Mouse (Mus musculus): Measurements from ENCODE around the gene Wfikkn1. TPM values are rescaled to one million over a fixed set of nuclear protein-coding genes. Genes with fewer than 3 reads are reported as not detected.

Wfikkn1 gene
- polyA plus RNA-seq, 1 experiment from 2014 or later: 0.54 TPM

DNA sequence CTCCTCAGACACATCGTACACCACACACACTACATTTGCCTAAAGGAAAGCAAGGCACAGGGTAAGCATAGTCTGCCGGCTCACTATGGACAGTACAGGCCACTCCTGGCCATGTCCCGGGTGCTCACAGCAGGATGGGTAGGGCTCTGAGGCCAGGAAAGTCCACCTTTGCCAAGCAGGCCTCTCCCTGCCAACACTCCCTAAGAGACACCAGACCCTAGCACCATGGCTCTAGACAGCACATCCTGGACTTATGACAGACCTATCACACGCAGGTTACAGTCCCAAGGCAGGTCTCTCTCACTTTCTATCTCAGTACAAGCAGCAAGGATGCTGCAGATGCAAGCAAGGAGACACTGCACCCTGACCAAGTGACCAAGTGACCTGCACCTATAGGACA lies 37.5 kb downstream of the Wfikkn1 start:
- Histone ChIP-seq H3K36me3 (replicated peaks; ENCODE audit: insufficient read depth, low read length) (peaks cover 42% of the 10 kb centered on the region), H3K27me3 (ENCODE audit: insufficient read depth, low read length) (no peaks in the 10 kb centered on the region), H3K9ac (replicated peaks) (peak overlapping the region; percentile 88), H3K4me1 (ENCODE audit: insufficient read depth) (peaks cover 24% of the 10 kb centered on the region), H3K9me3 (ENCODE audit: low read length) (no peaks in the 10 kb centered on the region), H3K4me2 (ENCODE audit: low read depth, low read length) (peak overlapping the region; percentile 89), H3K4me3 (ENCODE audit: low read depth, low read length) (peak overlapping the region; percentile 86; the same call in 1 of the 2 replicates), H3K27ac (ENCODE audit: low read depth) (peak overlapping the region; percentile 20; the same call in 1 of the 2 replicates)
- DNase-seq: no peak
- 85% methylated on average over 4 of the region's 4 CpGs for WGBS (ENCODE audit: insufficient replicate concordance)
- no peak for ATAC-seq
- no peak for TF ChIP-seq CTCF (IDR thresholded peaks at IDR 0.05; ENCODE audit: low read depth)

DNA sequence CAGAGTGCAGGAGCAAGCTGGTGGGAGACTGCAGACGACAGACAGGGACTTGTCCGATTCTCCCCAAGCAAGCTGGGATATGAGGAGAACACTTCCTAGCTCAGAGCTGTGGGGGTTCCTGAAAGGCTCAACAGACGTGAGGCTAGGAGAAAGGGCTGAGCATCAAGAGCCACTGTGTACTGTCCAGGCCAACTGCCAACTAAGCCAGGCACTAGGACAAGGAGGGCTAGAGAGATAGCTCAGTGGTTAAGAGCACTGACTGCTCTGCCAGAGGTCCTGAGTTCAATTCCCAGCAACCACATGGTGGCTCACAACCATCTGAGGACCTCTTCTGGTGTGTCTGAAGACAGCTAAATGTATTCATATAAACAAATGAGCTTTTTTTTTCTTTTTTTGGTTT lies 38.1 kb downstream of the Wfikkn1 start:
- no peak overlapping the region for H3K4me2 ChIP-seq (ENCODE audit: low read depth, low read length)
- peaks cover 44% of the 10 kb centered on the region for H3K36me3 ChIP-seq (replicated peaks; ENCODE audit: insufficient read depth, low read length)

GRCm38 (mm10) chr17:25841117-25841880 lies 39.4 kb downstream of the Wfikkn1 start, which contains the start of gene Gm20683:
Gm20683 (minus strand) TSS chr17:25841763.
- H3K27ac ChIP-seq (ENCODE audit: low read depth): no peak within 1 kb of the TSS
- ATAC-seq (no peak), DNase-seq (no peak)
- no peak within 1 kb of the TSS for H3K9ac ChIP-seq (replicated peaks)
- peaks cover 44% of the 10 kb centered on the region for H3K36me3 ChIP-seq (replicated peaks; ENCODE audit: insufficient read depth, low read length)
- H3K4me3 ChIP-seq (ENCODE audit: low read depth, low read length): no peak within 1 kb of the TSS
- TF ChIP-seq CTCF (IDR thresholded peaks at IDR 0.05; ENCODE audit: low read depth) (no peak), EP300 (IDR thresholded peaks at IDR 0.05; ENCODE audit: low read depth) (no peak)
- no peaks in the 10 kb centered on the region for H3K27me3 ChIP-seq (ENCODE audit: insufficient read depth, low read length)
- no peaks in the 10 kb centered on the region for H3K9me3 ChIP-seq (ENCODE audit: low read length)
- no peak within 1 kb of the TSS for H3K4me2 ChIP-seq (ENCODE audit: low read depth, low read length)
- 93% methylated on average over 22 of the region's 22 CpGs for WGBS (ENCODE audit: insufficient replicate concordance)
- H3K4me1 ChIP-seq (ENCODE audit: insufficient read depth): peaks cover 35% of the 10 kb centered on the region

More for the DNA sequence above, 38.1 kb downstream of the Wfikkn1 start:
- Histone ChIP-seq H3K27ac (ENCODE audit: low read depth) (no peak overlapping the region), H3K4me3 (ENCODE audit: low read depth, low read length) (no peak overlapping the region), H3K9ac (replicated peaks) (no peak overlapping the region), H3K27me3 (ENCODE audit: insufficient read depth, low read length) (no peaks in the 10 kb centered on the region), H3K4me1 (ENCODE audit: insufficient read depth) (peaks cover 24% of the 10 kb centered on the region), H3K9me3 (ENCODE audit: low read length) (no peaks in the 10 kb centered on the region)
- WGBS (ENCODE audit: insufficient replicate concordance): 74% methylated on average over 3 of the region's 3 CpGs
- ATAC-seq (no peak), DNase-seq (no peak)
- TF ChIP-seq CTCF (IDR thresholded peaks at IDR 0.05; ENCODE audit: low read depth) (no peak), EP300 (IDR thresholded peaks at IDR 0.05; ENCODE audit: low read depth) (no peak)

DNA sequence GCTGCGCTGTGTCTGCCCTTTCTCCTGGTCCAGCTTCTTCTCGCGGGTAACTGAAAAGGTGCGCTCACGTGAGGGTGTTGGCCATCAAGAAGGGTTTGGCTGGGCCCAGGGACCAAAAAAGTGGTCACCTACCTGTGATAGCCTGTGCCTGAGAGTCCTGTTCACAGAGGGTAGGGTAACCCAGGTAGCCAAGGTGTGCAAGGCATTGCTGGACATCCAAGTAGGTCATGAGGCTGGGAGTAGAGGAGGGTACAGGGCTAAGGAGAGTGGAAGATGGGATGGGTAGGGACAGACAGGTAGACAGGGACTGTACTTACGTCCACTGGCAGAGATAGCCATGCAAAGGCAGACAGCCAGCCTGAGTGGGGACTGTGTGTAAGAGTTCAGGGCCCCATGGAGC lies 40.1 kb downstream of the Wfikkn1 start:
- TF ChIP-seq CTCF (IDR thresholded peaks at IDR 0.05; ENCODE audit: low read depth): no peak
- TF ChIP-seq EP300 (IDR thresholded peaks at IDR 0.05; ENCODE audit: low read depth): no peak
- peaks cover 39% of the 10 kb centered on the region for H3K4me1 ChIP-seq (ENCODE audit: insufficient read depth)
- no peak for ATAC-seq
- no peak overlapping the region for H3K27ac ChIP-seq (ENCODE audit: low read depth)
- no peak for DNase-seq
- peaks cover 44% of the 10 kb centered on the region for H3K36me3 ChIP-seq (replicated peaks; ENCODE audit: insufficient read depth, low read length)
- no peak overlapping the region for H3K4me3 ChIP-seq (ENCODE audit: low read depth, low read length)
- no peaks in the 10 kb centered on the region for H3K9me3 ChIP-seq (ENCODE audit: low read length)
- 91% methylated on average over 6 of the region's 6 CpGs for WGBS (ENCODE audit: insufficient replicate concordance)
- H3K4me2 ChIP-seq (ENCODE audit: low read depth, low read length): no peak overlapping the region
- no peak overlapping the region for H3K9ac ChIP-seq (replicated peaks)
- H3K27me3 ChIP-seq (ENCODE audit: insufficient read depth, low read length): no peaks in the 10 kb centered on the region

DNA sequence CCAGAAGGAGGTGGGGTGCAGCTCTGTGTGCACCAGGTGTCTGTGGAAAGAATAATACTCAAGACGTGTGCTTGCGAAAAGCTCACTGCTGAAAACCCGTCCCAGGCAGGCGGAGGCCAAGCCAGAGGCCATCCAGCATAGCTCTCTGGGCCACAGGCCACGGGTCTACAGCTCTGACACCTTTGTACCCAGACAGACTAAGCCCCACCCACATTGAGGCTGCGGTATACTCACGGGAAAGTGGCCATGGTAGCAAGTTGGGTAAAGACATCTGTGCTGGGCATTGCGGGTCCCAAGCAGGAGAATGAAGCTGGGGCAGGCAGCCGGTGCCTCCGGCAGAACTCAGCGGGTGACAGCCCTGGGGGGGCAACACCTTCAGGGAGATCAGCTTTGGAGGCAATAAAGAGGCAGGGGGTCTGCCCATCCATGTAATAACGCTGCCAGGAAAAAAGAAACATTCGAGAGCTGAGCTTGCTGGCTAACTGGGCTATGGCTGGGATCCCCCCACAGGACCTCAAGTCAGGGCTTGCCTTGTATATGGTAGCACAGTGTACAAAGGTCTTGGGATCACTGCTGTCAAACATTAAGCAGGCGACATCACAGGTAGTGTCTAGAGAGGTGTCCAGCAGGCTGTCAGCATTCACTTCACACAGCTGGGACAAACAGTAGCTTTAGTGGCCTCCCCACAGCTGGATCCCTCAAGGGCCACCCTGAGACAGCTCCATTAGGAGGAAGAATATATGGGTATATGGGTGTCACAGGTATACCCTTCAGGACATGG lies 41.0 kb downstream of the Wfikkn1 start:
- Histone ChIP-seq H3K27ac (ENCODE audit: low read depth) (peak overlapping the region; percentile 82), H3K36me3 (replicated peaks; ENCODE audit: insufficient read depth, low read length) (peaks cover 44% of the 10 kb centered on the region), H3K4me1 (ENCODE audit: insufficient read depth) (peaks cover 43% of the 10 kb centered on the region), H3K9ac (replicated peaks) (no peak overlapping the region), H3K9me3 (ENCODE audit: low read length) (no peaks in the 10 kb centered on the region), H3K4me2 (ENCODE audit: low read depth, low read length) (0 out of 2 replicates have a peak overlapping the region, but pooled peaks have one; percentile 38), H3K4me3 (ENCODE audit: low read depth, low read length) (no peak overlapping the region), H3K27me3 (ENCODE audit: insufficient read depth, low read length) (no peaks in the 10 kb centered on the region)
- TF ChIP-seq EP300 (IDR thresholded peaks at IDR 0.05; ENCODE audit: low read depth) (no peak), CTCF (IDR thresholded peaks at IDR 0.05; ENCODE audit: low read depth) (no peak)
- 70% methylated on average over 14 of the region's 14 CpGs for WGBS (ENCODE audit: insufficient replicate concordance)
- ATAC-seq (peak; percentile 67), DNase-seq (no peak)

GRCm38 (mm10) chr17:25838904-25839303 lies 41.8 kb downstream of the Wfikkn1 start:
- H3K36me3 ChIP-seq (replicated peaks; ENCODE audit: insufficient read depth, low read length): peaks cover 44% of the 10 kb centered on the region

More at GRCm38 (mm10) chr17:25838904-25839303, 41.8 kb downstream of the Wfikkn1 start:
- DNase-seq (no peak), ATAC-seq (no peak)
- Histone ChIP-seq H3K9ac (replicated peaks) (no peak overlapping the region), H3K9me3 (ENCODE audit: low read length) (no peaks in the 10 kb centered on the region), H3K27me3 (ENCODE audit: insufficient read depth, low read length) (no peaks in the 10 kb centered on the region), H3K4me1 (ENCODE audit: insufficient read depth) (peaks cover 48% of the 10 kb centered on the region), H3K4me3 (ENCODE audit: low read depth, low read length) (no peak overlapping the region), H3K27ac (ENCODE audit: low read depth) (peak overlapping the region; percentile 82), H3K4me2 (ENCODE audit: low read depth, low read length) (no peak overlapping the region)
- TF ChIP-seq CTCF (IDR thresholded peaks at IDR 0.05; ENCODE audit: low read depth): no peak
- TF ChIP-seq EP300 (IDR thresholded peaks at IDR 0.05; ENCODE audit: low read depth): no peak
- WGBS (ENCODE audit: insufficient replicate concordance): 79% methylated on average over 4 of the region's 4 CpGs
